Mouse (Mus musculus): ENCODE measurements around the gene Rbfox3. TPM values are rescaled to one million over a fixed set of nuclear protein-coding genes. Genes with fewer than 3 reads are reported as not detected.

Rbfox3 gene
- total and polyA plus RNA-seq, 2 experiments from 2014 or later = 52.6 to 76.8 TPM

DNA sequence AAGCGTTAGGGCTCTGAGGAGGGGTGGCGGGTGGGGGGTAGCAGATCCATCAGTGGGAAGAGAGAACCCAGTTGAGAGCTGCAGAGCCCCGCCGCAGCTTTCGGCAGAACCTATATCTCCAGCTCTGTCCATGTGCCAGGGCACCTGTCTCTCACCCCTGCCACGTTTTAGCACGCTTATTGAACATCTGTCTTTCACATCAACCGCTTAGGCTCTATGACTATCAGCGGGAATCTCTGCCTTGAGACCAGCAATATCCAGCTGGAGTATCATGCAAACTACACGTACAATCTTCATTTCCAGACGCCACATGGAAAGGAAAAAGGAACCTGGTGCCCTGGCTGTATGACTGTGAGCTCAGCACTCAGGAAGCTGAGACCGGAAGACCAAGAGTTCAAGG lies 182.6 kb downstream of the Rbfox3 start:
- Histone ChIP-seq H3K36me3 (ENCODE audit: insufficient read depth, low read length) (no peaks in the 10 kb centered on the region), H3K9ac (replicated peaks; ENCODE audit: low read length) (no peak overlapping the region), H3K27me3 (ENCODE audit: insufficient read depth, low read length) (no peaks in the 10 kb centered on the region), H3K27ac (peak overlapping the region; percentile 41; the same call in 1 of the 2 replicates), H3K9me3 (ENCODE audit: low read length) (no peaks in the 10 kb centered on the region), H3K4me1 (ENCODE audit: insufficient read depth, low read length) (peaks cover 9% of the 10 kb centered on the region; the same call in 1 of the 2 replicates), H3K4me2 (ENCODE audit: low read depth, low read length) (no peak overlapping the region), H3K4me3 (ENCODE audit: low read length) (no peak overlapping the region)
- WGBS = 52% methylated on average over 12 of the region's 12 CpGs
- DNase-seq (ENCODE audit: low spot score) (no peak), ATAC-seq (no peak)
- no peak for TF ChIP-seq CTCF (IDR thresholded peaks at IDR 0.05; ENCODE audit: low read depth)

- Histone ChIP-seq H3K4me1 (ENCODE audit: insufficient read depth, low read length) (peaks cover 9% of the 10 kb centered on the region; the same call in 1 of the 2 replicates), H3K36me3 (ENCODE audit: insufficient read depth, low read length) (no peaks in the 10 kb centered on the region), H3K4me2 (ENCODE audit: low read depth, low read length) (no peak overlapping the region), H3K9ac (replicated peaks; ENCODE audit: low read length) (no peak overlapping the region), H3K4me3 (ENCODE audit: low read length) (no peak overlapping the region), H3K27me3 (ENCODE audit: insufficient read depth, low read length) (no peaks in the 10 kb centered on the region), H3K27ac (0 out of 2 replicates have a peak overlapping the region, but pooled peaks have one; percentile 38), H3K9me3 (ENCODE audit: low read length) (no peaks in the 10 kb centered on the region)
- ATAC-seq (peak; percentile 53; the same call in 1 of the 2 replicates), DNase-seq (ENCODE audit: low spot score) (peak; percentile 43)
- TF ChIP-seq CTCF (IDR thresholded peaks at IDR 0.05; ENCODE audit: low read depth) = no peak
- 27% methylated on average over 8 of the region's 8 CpGs for WGBS
Observed at GRCm38 (mm10) chr11:118728083-118728551, 183.3 kb downstream of the Rbfox3 start.

GRCm38 (mm10) chr11:118726430-118726829 lies 185.0 kb downstream of the Rbfox3 start:
- DNase-seq (ENCODE audit: low spot score) (no peak), ATAC-seq (no peak)
- H3K4me3 ChIP-seq (ENCODE audit: low read length) = no peak overlapping the region
- no peak for TF ChIP-seq CTCF (IDR thresholded peaks at IDR 0.05; ENCODE audit: low read depth)
- no peaks in the 10 kb centered on the region for H3K27me3 ChIP-seq (ENCODE audit: insufficient read depth, low read length)
- 82% methylated on average over 8 of the region's 8 CpGs for WGBS
- peaks cover 9% of the 10 kb centered on the region; the same call in 1 of the 2 replicates for H3K4me1 ChIP-seq (ENCODE audit: insufficient read depth, low read length)
- H3K36me3 ChIP-seq (ENCODE audit: insufficient read depth, low read length) = no peaks in the 10 kb centered on the region
- no peak overlapping the region for H3K27ac ChIP-seq
- H3K4me2 ChIP-seq (ENCODE audit: low read depth, low read length) = no peak overlapping the region
- no peak overlapping the region for H3K9ac ChIP-seq (replicated peaks; ENCODE audit: low read length)
- no peaks in the 10 kb centered on the region for H3K9me3 ChIP-seq (ENCODE audit: low read length)

GRCm38 (mm10) chr11:118724423-118724822 lies 187.0 kb downstream of the Rbfox3 start:
- no peak for TF ChIP-seq CTCF (IDR thresholded peaks at IDR 0.05; ENCODE audit: low read depth)
- H3K4me1 ChIP-seq (ENCODE audit: insufficient read depth, low read length) = peaks cover 8% of the 10 kb centered on the region; the same call in 1 of the 2 replicates
- no peaks in the 10 kb centered on the region for H3K27me3 ChIP-seq (ENCODE audit: insufficient read depth, low read length)

DNA sequence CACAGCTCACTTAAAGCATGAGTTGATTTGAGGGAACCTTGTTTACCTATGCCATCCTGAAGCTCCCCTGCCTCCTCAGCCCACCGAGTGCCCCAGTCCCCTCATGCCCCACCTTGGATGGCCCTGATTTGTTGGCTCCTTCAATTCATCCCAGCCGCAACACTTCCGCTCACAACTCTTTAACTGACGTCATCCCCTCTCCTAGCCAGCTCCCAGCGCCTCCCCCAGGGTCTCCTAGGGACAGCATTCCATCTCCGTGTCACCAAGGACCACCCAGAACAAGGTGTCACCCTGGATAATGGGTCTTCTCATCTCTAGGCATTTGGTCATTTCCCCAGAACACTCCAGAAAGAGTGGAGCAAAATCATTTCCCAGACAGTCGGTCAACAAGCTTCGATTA lies 188.2 kb downstream of the Rbfox3 start:
- no peak for DNase-seq (ENCODE audit: low spot score)
- Histone ChIP-seq H3K36me3 (ENCODE audit: insufficient read depth, low read length) (no peaks in the 10 kb centered on the region), H3K27ac (no peak overlapping the region), H3K4me1 (ENCODE audit: insufficient read depth, low read length) (peaks cover 4% of the 10 kb centered on the region; the same call in 1 of the 2 replicates), H3K9ac (replicated peaks; ENCODE audit: low read length) (no peak overlapping the region), H3K4me3 (ENCODE audit: low read length) (no peak overlapping the region), H3K27me3 (ENCODE audit: insufficient read depth, low read length) (no peaks in the 10 kb centered on the region), H3K9me3 (ENCODE audit: low read length) (no peaks in the 10 kb centered on the region), H3K4me2 (ENCODE audit: low read depth, low read length) (no peak overlapping the region)
- WGBS = 64% methylated on average over 8 of the region's 8 CpGs
- ATAC-seq = no peak
- no peak for TF ChIP-seq CTCF (IDR thresholded peaks at IDR 0.05; ENCODE audit: low read depth)

More at GRCm38 (mm10) chr11:118724423-118724822, 187.0 kb downstream of the Rbfox3 start:
- no peak overlapping the region for H3K27ac ChIP-seq
- H3K9me3 ChIP-seq (ENCODE audit: low read length) = no peaks in the 10 kb centered on the region
- no peak for ATAC-seq
- no peak overlapping the region for H3K4me3 ChIP-seq (ENCODE audit: low read length)
- H3K9ac ChIP-seq (replicated peaks; ENCODE audit: low read length) = no peak overlapping the region
- 85% methylated on average over 8 of the region's 8 CpGs for WGBS
- H3K36me3 ChIP-seq (ENCODE audit: insufficient read depth, low read length) = no peaks in the 10 kb centered on the region
- no peak overlapping the region for H3K4me2 ChIP-seq (ENCODE audit: low read depth, low read length)
- no peak for DNase-seq (ENCODE audit: low spot score)

GRCm38 (mm10) chr11:118721898-118722297 lies 189.5 kb downstream of the Rbfox3 start:
- Histone ChIP-seq H3K4me1 (ENCODE audit: insufficient read depth, low read length) (no peaks in the 10 kb centered on the region), H3K36me3 (ENCODE audit: insufficient read depth, low read length) (no peaks in the 10 kb centered on the region), H3K9ac (replicated peaks; ENCODE audit: low read length) (no peak overlapping the region), H3K27me3 (ENCODE audit: insufficient read depth, low read length) (no peaks in the 10 kb centered on the region), H3K4me2 (ENCODE audit: low read depth, low read length) (no peak overlapping the region), H3K27ac (no peak overlapping the region), H3K4me3 (ENCODE audit: low read length) (no peak overlapping the region), H3K9me3 (ENCODE audit: low read length) (no peaks in the 10 kb centered on the region)
- 61% methylated on average over 6 of the region's 6 CpGs for WGBS
- DNase-seq (ENCODE audit: low spot score) = no peak
- no peak for ATAC-seq
- no peak for TF ChIP-seq CTCF (IDR thresholded peaks at IDR 0.05; ENCODE audit: low read depth)

Data from hindbrain, postnatal 0 days (tissue).